Mouse (Mus musculus) ZHBTc4 (cell line): ENCODE measurements at regions not wholly inside any gene's neighbourhood (a gene's known extent, or its start where the extent isn't known, plus 50 kb on each side); places are given as distances from the start of the nearest gene placed in this dataset.
"Not testable (repeated sequence)": the region's sequence is repeated elsewhere in the genome, so short reads cannot be mapped to it uniquely, and the experiment has no call there.

Experiments
- DNase-seq: peaks from one replicate; pipeline ENCODE4 v3.0.0-alpha.2; 2011; ENCODE audit warnings: low read depth, low spot score

- DNase-seq: no peak
These were observed 172.4 kb upstream of the Hsf2 start for GRCm38 (mm10) chr10:57313799-57314198.

- DNase-seq: no peak
These were observed 169.1 kb upstream of the Hsf2 start for GRCm38 (mm10) chr10:57317067-57317466.

GRCm38 (mm10) chr10:57319171-57319570 is 167.0 kb upstream of the Hsf2 start:
- no peak for DNase-seq

- DNase-seq: no peak
These were observed 163.3 kb upstream of the Hsf2 start for GRCm38 (mm10) chr10:57322717-57323424.

GRCm38 (mm10) chr10:57324226-57324625 is 162.0 kb upstream of the Hsf2 start:
- DNase-seq: no peak

- DNase-seq: not testable (repeated sequence)
These were observed 123.4 kb upstream of the Hsf2 start for GRCm38 (mm10) chr10:57362781-57363180.
